Mouse (Mus musculus) kidney, adult 8-10 months (tissue): ENCODE measurements around the gene Sympk.

Experiments used
- DNase-seq, 2 experiments: peaks; one replicate each; pipeline ENCODE4 v3.0.0; 2022

Gene Sympk

DNA sequence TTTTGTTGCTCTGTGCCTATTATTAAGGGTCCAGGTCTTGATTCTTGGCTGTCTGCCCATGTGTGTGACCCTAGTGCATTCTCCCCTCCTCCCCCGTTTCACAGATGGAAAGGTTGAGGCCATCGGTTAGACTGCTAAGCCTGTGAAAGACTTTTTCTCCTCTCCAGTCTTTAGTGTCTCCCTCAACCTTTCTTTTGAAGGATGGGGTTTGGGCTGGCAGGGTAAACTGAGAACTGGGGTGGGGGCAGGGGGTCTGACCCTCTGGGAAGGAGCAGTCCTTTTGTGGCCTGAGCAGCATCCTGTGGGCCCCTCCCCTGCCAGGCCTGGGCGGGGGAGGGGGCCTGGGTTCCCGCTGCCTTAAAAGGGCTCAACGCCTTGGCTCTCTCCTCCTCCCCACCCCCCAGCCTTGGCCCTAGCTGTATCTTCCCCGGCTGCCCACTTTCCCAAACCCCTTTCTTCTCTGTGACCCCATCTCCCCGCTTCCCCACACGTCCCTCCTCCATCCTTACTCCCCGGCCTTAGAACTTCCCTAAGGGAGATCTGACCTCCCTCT lies 60.8 kb downstream of the Sympk start:
- no peak for DNase-seq

DNA sequence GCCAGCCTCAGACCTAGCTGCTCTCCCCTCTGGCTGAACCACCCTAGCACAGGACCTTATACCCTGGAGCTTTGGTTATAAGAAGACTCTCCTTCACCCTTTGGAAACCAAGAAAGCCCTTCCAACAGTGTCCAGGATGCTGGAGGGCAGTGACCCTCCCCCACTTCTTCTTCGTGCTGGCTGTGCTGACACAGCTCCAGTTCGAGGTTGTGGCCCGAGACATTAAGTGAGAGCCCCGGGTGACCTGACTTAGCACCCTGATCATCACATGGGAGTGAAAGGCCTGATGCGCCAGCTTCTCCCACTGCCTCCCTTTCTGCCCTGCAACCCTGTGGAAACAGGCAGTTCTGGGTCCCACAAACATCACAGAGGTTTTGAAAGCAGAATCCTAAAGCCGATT lies 61.3 kb downstream of the Sympk start:
- DNase-seq: peak in 1 of 2 experiments; percentile 28

DNA sequence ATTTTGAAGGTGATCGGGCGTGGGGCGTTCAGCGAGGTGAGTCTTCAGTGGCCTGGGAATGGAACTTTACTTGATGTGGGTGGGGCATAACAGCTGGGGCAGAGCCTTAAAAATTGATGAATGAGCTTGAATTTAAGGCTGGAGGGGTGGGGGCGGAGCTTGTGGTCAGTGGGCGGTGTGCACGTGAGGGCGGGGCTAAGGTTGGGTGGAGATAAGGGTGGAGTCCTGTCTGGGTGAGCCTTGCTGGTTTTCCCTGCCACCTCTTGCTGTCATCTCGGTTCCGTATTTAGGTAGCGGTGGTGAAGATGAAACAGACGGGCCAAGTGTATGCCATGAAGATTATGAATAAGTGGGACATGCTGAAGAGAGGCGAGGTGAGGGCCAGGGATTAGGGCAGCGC lies 61.9 kb downstream of the Sympk start:
- peak in 1 of 2 experiments; percentile 60 for DNase-seq

GRCm38 (mm10) chr7:19086760-19087159 lies 62.6 kb downstream of the Sympk start:
- no peak for DNase-seq

- peak in 1 of 2 experiments; percentile 64 for DNase-seq
These were observed 64.6 kb downstream of the Sympk start for GRCm38 (mm10) chr7:19088813-19089212.

DNA sequence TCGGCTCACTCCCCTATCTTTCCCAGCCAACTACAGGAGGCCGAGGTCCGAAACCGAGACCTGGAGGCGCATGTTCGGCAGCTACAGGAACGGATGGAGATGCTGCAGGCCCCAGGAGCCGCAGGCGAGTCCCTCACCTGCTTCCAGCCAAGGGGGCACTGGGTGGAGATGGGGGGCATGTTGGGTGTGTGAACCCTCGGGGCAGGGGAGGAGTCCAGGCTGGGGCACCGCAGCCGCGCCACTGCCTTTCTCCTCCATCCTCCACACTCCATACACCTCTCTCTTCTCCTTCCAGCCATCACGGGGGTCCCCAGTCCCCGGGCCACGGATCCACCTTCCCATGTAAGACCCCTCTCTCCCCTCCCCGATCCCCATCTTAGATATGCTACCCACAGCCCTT lies 67.7 kb downstream of the Sympk start:
- no peak for DNase-seq

- DNase-seq: peak; percentile 55 to 74
These were observed 68.4 kb downstream of the Sympk start for GRCm38 (mm10) chr7:19092381-19093173.

- DNase-seq: peak; percentile 85 to 90
These were observed 69.0 kb downstream of the Sympk start for GRCm38 (mm10) chr7:19093174-19093521.

- peak; percentile 98 for DNase-seq
These were observed 69.6 kb downstream of the Sympk start for GRCm38 (mm10) chr7:19093537-19094385.

DNA sequence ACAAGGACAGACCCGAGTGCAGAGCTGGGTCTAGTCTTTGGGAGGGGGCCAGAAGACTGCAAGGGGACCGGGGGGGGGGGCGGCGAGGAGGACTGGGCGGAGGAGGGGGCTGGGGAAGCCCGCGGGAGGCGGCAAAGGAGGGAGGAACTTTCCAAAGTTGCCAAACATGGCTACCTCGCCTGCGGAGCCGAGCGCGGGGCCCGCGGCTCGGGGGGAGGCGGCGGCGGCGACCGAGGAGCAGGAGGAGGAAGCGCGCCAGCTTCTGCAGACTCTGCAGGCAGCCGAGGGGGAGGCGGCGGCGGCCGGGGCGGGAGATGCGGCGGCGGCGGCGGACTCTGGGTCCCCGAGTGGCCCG lies 70.3 kb downstream of the Sympk start, which contains the start of gene Six5:
Gene Six5, plus strand, starts transcription at position 124 of the 355 bp plus-strand sequence.
- DNase-seq: peak in 1 of 2 experiments; percentile 32

GRCm38 (mm10) chr7:19094826-19095750 lies 70.9 kb downstream of the Sympk start:
- DNase-seq: peak in 1 of 2 experiments; percentile 52

DNA sequence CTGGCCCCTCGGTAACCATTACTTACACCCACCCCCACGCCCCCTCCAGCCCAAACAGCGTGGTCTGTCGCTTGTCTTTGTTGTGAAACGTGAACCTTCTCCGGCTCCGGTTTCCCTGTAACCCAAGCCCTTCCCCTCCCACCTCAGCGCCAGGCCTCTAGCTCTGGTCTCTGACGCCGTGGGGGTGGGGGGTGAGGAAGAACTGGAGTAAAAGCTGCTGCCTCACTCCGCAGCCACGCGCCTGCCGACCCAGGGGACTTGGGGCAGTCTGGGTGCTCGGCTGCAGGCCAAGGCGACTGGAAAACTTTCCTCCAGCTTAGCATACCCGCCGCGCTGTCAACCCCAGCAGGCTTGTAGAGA lies 71.6 kb downstream of the Sympk start:
- DNase-seq: peak; percentile 50 to 56

GRCm38 (mm10) chr7:19096421-19096976 lies 72.3 kb downstream of the Sympk start:
- no peak for DNase-seq

- no peak for DNase-seq
These were observed 73.0 kb downstream of the Sympk start for GRCm38 (mm10) chr7:19097217-19097616.

- DNase-seq: no peak
These were observed 73.7 kb downstream of the Sympk start for GRCm38 (mm10) chr7:19097863-19098262.

- no peak for DNase-seq
These were observed 74.6 kb downstream of the Sympk start for GRCm38 (mm10) chr7:19098811-19099210.

DNA sequence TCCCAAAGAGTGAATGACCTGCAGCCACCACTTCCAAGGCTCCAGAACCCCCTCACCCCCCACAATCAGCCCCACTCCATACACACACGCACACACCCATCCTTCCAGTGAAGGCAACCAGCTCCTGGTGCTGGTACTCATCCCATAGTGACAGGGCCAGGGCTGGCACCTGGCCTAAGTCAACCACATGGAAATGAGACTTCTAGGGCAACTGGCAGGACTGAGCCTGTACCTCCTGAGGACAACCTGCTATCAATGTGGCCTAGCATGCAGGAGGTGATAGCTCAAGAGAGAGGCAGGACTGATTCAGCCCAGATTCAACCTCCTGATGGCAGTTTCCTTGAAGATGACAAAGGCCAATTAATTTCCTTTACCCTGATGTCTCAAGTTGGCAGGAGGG lies 76.1 kb downstream of the Sympk start:
- no peak for DNase-seq

GRCm38 (mm10) chr7:19103741-19104140 lies 79.6 kb downstream of the Sympk start:
- no peak for DNase-seq
